8 mouse cellular contexts compared by ENCODE assay signal in genomic region chr1:74854306-74855056, GRCm38 (mm10). TPM values are rescaled to one million over a fixed set of nuclear protein-coding genes. Genes with fewer than 3 reads are reported as not detected.
A peak's percentile ranks its signal among the peaks of the same experiment; 100 is the strongest.
DNase-seq lines count a peak whose midpoint lies in the region; ATAC-seq and TF ChIP-seq lines count a peak whose summit lies in the region.

TSS of gene Cdk5r2 (plus strand) at chr1:74854934.

- TF ChIP-seq POLR2A in heart, adult 2 months (IDR thresholded peaks at IDR 0.05; ENCODE audit: insufficient read depth, low read depth, low read length) = no peak

- peak within 1 kb of the TSS; percentile 99 for H3K4me2 ChIP-seq in embryonic facial prominence, embryonic 11.5 days (ENCODE audit: low read depth, low read length)
- peak within 1 kb of the TSS; percentile 79 for H3K4me2 ChIP-seq in midbrain, embryonic 11.5 days

- WGBS in embryonic facial prominence, embryonic 11.5 days = 3% methylated on average over 31 of the region's 39 CpGs
- 6% methylated on average over 34 of the region's 39 CpGs for WGBS in heart, adult 2 months
- WGBS in midbrain, embryonic 11.5 days = under 1% methylated on average over 38 of the region's 39 CpGs

- H3K27ac ChIP-seq in embryonic facial prominence, embryonic 11.5 days (replicated peaks; ENCODE audit: low read depth, low read length) = no peak within 1 kb of the TSS
- no peak within 1 kb of the TSS for H3K27ac ChIP-seq in heart, adult 2 months
- peak within 1 kb of the TSS; percentile 61 for H3K27ac ChIP-seq in midbrain, embryonic 11.5 days (ENCODE audit: low read depth, low read length)

- TF ChIP-seq EP300 in heart, adult 2 months (IDR thresholded peaks at IDR 0.05; ENCODE audit: insufficient read depth, low read depth, low read length) = no peak

- peak; percentile 85 for ATAC-seq in embryonic facial prominence, embryonic 11.5 days (replicated peaks; ENCODE audit: insufficient number of reproducible peaks, low FRiP score, low TSS enrichment, low read depth)
- ATAC-seq in midbrain, embryonic 11.5 days (ENCODE audit: low FRiP score) = peak; percentile 84

- H3K36me3 ChIP-seq in embryonic facial prominence, embryonic 11.5 days (replicated peaks; ENCODE audit: control insufficient read depth, insufficient read depth, low read depth, low read length) = no peaks in the 10 kb centered on the region
- H3K36me3 ChIP-seq in heart, adult 2 months (ENCODE audit: control insufficient read depth, insufficient read depth, low read length) = no peaks in the 10 kb centered on the region
- no peaks in the 10 kb centered on the region for H3K36me3 ChIP-seq in midbrain, embryonic 11.5 days (ENCODE audit: control insufficient read depth, insufficient read depth, low read length)

- H3K9ac ChIP-seq in embryonic facial prominence, embryonic 11.5 days (replicated peaks; ENCODE audit: low read length) = peak within 1 kb of the TSS; percentile 62
- no peak within 1 kb of the TSS for H3K9ac ChIP-seq in heart, adult 2 months (ENCODE audit: low read depth, low read length)
- peak within 1 kb of the TSS; percentile 84 for H3K9ac ChIP-seq in midbrain, embryonic 11.5 days (ENCODE audit: low read length)

- H3K9me3 ChIP-seq in embryonic facial prominence, embryonic 11.5 days (replicated peaks; ENCODE audit: control insufficient read depth, low read length) = no peaks in the 10 kb centered on the region
- no peaks in the 10 kb centered on the region for H3K9me3 ChIP-seq in midbrain, embryonic 11.5 days (ENCODE audit: control insufficient read depth, low read length)

- no peak for TF ChIP-seq CTCF in heart, adult 2 months (IDR thresholded peaks at IDR 0.05)

- intact Hi-C loops in heart, adult 2 months (cut with DNase I) = no loop called here
- intact Hi-C loops in left cerebral cortex, postnatal 4 days (cut with DNase I) = loop anchor here (5.0 kb wide), 1 partner anchor 47 kb away; no protein-coding TSS in a partner anchor

- H3K4me3 ChIP-seq in embryonic facial prominence, embryonic 11.5 days (ENCODE audit: low read depth, low read length) = peak within 1 kb of the TSS; percentile 65
- peak within 1 kb of the TSS; percentile 45 for H3K4me3 ChIP-seq in heart, adult 2 months
- peak within 1 kb of the TSS; percentile 67 for H3K4me3 ChIP-seq in midbrain, embryonic 11.5 days (ENCODE audit: low read depth, low read length)

- H3K27me3 ChIP-seq in embryonic facial prominence, embryonic 11.5 days (ENCODE audit: control insufficient read depth, insufficient read depth, low read length) = peaks cover 64% of the 10 kb centered on the region
- H3K27me3 ChIP-seq in heart, adult 2 months (ENCODE audit: control insufficient read depth, insufficient read depth, low read length) = peaks cover 39% of the 10 kb centered on the region
- peaks cover 5% of the 10 kb centered on the region; the same call in 1 of the 2 replicates for H3K27me3 ChIP-seq in midbrain, embryonic 11.5 days (ENCODE audit: control insufficient read depth, insufficient read depth, low read length)

- H3K4me1 ChIP-seq in embryonic facial prominence, embryonic 11.5 days (ENCODE audit: control insufficient read depth, insufficient read depth, low read length) = peaks cover 2% of the 10 kb centered on the region; the same call in 1 of the 2 replicates
- H3K4me1 ChIP-seq in heart, adult 2 months (ENCODE audit: control insufficient read depth, insufficient read depth, low read length) = no peaks in the 10 kb centered on the region
- peaks cover 62% of the 10 kb centered on the region for H3K4me1 ChIP-seq in midbrain, embryonic 11.5 days (ENCODE audit: control insufficient read depth, insufficient read depth, low read length)

- H3K79me2 ChIP-seq in heart, adult 2 months (replicated peaks; ENCODE audit: control insufficient read depth, insufficient read depth, low read length) = no peaks in the 10 kb centered on the region

- peak; percentile 88 for DNase-seq in adrenal gland, postnatal 14 days
- DNase-seq in embryonic facial prominence, embryonic 11.5 days (ENCODE audit: low spot score) = peak; percentile 96
- DNase-seq in heart, adult 2 months = peak; percentile 74 to 80
- peak; percentile 81 for DNase-seq in kidney, adult 18-20 months
- peak; percentile 93 for DNase-seq in left cerebral cortex, postnatal 4 days
- DNase-seq in midbrain, embryonic 11.5 days (ENCODE audit: low spot score, missing footprints) = peak; percentile 100
- peak; percentile 68 for DNase-seq in skeletal muscle tissue, adult 2 months (ENCODE audit: low read depth, low spot score)
- peak; percentile 84 for DNase-seq in yolk sac, embryonic 10.5 days (ENCODE audit: low spot score)

RNA-seq across cellular contexts. Expression of gene Cdk5r2, which starts in this region (rescaled TPM):
- 4.1 and 5.8 TPM in 2 replicates for total RNA-seq in adrenal gland, postnatal 14 days (2021)
- 0.84 and 1.1 TPM in 2 replicates for polyA plus RNA-seq in embryonic facial prominence, embryonic 11.5 days (2014; fragmentation: Nextera tagmentation; extraction: Ambion mirVana)
- under 1 TPM in 1 of 2 experiments, not detected in 1; 0.07 TPM for total RNA-seq in heart, adult 2 months (2021)
- polyA plus RNA-seq in heart, adult 2 months (2012; rRNA removed) = 0.06 and 0.15 TPM in 2 replicates
- 100 to 1,000 TPM; 227 to 230 TPM for total RNA-seq in left cerebral cortex, postnatal 4 days (2021)
- polyA plus RNA-seq in midbrain, embryonic 11.5 days (2014; fragmentation: Nextera tagmentation; extraction: Ambion mirVana) = 5.7 and 5.8 TPM in 2 replicates

Comparison
In these comparisons a context has a peak if more than half of its experiments do, and no peak if none do; other contexts are left out.
1. RNA of gene Cdk5r2 (total RNA-seq): 227 to 230 TPM in left cerebral cortex, postnatal 4 days; 4.1 to 5.8 TPM in adrenal gland, postnatal 14 days and 0.07 TPM in heart, adult 2 months; every median in the first group is over 10 times any median in the second.
2. Peak in DNase-seq and H3K4me3 ChIP-seq in heart, adult 2 months; RNA of the gene not detected or under 1 TPM.
3. Peak in every context shown above with its lines, with median percentiles within 50 percentile points of each other: DNase-seq and H3K4me3 ChIP-seq.